Mouse (Mus musculus) heart, embryonic 11.5 days (tissue): ENCODE measurements around the gene Dapk2. TPM values are rescaled to one million over a fixed set of nuclear protein-coding genes. Genes with fewer than 3 reads are reported as not detected.

Source experiments
- ATAC-seq: fragments of 200-750 bp; cut with Nextera tagmentation; replicated peaks from 2 replicates; pipeline ENCODE4 v1.8.0; 2017; ENCODE audit warnings: moderate library complexity; ENCODE audit not compliant: insufficient number of reproducible peaks, low FRiP score, low TSS enrichment
- H3K27ac ChIP-seq: fragments of 300-500 bp; sonication (generic); 2 replicates; pipeline ENCODE4 v1.5.1; 2014; ENCODE audit warnings: mild to moderate bottlenecking, low read depth, low read length
- H3K27me3 ChIP-seq: fragments of 300-500 bp; sonication (generic); 2 replicates; pipeline ENCODE4 v1.6.1; 2014; ENCODE audit warnings: mild to moderate bottlenecking, low read length, mixed read lengths; ENCODE audit not compliant: control insufficient read depth, insufficient read depth
- H3K36me3 ChIP-seq: fragments of 300-500 bp; sonication (generic); 2 replicates; pipeline ENCODE4 v1.6.1; 2014; ENCODE audit warnings: mild to moderate bottlenecking, low read length, moderate library complexity, mixed read lengths; ENCODE audit not compliant: control insufficient read depth, insufficient read depth
- H3K4me1 ChIP-seq: fragments of 300-500 bp; sonication (generic); 2 replicates; pipeline ENCODE4 v1.6.1; 2014; ENCODE audit warnings: low read length; ENCODE audit not compliant: control insufficient read depth, insufficient read depth
- H3K4me2 ChIP-seq: fragments of 300-500 bp; sonication (generic); 2 replicates; pipeline ENCODE4 v1.6.1; 2014; ENCODE audit warnings: mild to moderate bottlenecking, moderate library complexity
- H3K4me3 ChIP-seq: fragments of 300-500 bp; sonication (generic); 2 replicates; pipeline ENCODE4 v1.5.1; 2014; ENCODE audit warnings: low read depth, low read length
- H3K9ac ChIP-seq: fragments of 300-500 bp; sonication (generic); 2 replicates; pipeline ENCODE4 v1.6.1; 2014; ENCODE audit warnings: mild to moderate bottlenecking, low read depth, low read length, moderate library complexity
- H3K9me3 ChIP-seq: fragments of 300-500 bp; sonication (generic); replicated peaks from 2 replicates; pipeline ENCODE4 v1.6.1; 2016; ENCODE audit warnings: low read length; ENCODE audit not compliant: control insufficient read depth
- WGBS: fragments of 180-500 bp; shearing (Covaris S2); extraction: QIAGEN DNeasy Blood & Tissue Kit; methylation state at CpG from one replicate; pipeline ENCODE4 v1.1.7; 2014; ENCODE audit not compliant: insufficient replicate concordance; 5-methylcytosine and 5-hydroxymethylcytosine counted together
- polyA plus RNA-seq: library from polyadenylated mRNA; unstranded; fragments of >200 nt; fragmentation: Nextera tagmentation; extraction: Ambion mirVana; gene quantifications from 2 replicates; pipeline ENCODE4 v1.2.1, GENCODE M21; 2014

Gene Dapk2
- polyA plus RNA-seq, 1 experiment from 2014 or later: 9.8 TPM

DNA sequence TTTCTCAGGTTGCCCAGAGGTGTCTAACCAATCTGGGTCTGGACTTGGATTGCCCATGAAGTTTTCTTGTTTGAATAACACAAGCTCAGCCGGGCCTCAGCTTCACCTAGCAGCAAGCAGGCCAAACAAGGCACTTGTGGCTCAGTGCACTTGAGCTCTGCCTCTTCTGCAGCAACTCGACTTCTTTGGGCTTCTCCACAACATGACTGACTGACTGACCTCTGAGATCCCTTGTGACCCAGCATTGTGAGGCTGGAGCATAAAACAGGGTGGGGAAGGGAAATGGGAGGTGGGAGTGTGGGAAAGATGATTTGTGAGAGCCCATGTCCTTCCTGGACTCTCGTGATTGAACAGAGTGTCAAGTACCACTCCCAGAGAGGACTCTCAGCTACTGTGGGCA, 81.7 kb downstream of the Dapk2 start:
- no peaks in the 10 kb centered on the region for H3K36me3 ChIP-seq
- H3K27me3 ChIP-seq: no peaks in the 10 kb centered on the region
- peaks cover 19% of the 10 kb centered on the region for H3K4me1 ChIP-seq
- H3K4me3 ChIP-seq: no peak overlapping the region
- H3K27ac ChIP-seq: no peak overlapping the region
- H3K4me2 ChIP-seq: no peak overlapping the region
- WGBS: 65% methylated on average over 3 of the region's 3 CpGs
- no peaks in the 10 kb centered on the region for H3K9me3 ChIP-seq
- ATAC-seq: no peak
- no peak overlapping the region for H3K9ac ChIP-seq

DNA sequence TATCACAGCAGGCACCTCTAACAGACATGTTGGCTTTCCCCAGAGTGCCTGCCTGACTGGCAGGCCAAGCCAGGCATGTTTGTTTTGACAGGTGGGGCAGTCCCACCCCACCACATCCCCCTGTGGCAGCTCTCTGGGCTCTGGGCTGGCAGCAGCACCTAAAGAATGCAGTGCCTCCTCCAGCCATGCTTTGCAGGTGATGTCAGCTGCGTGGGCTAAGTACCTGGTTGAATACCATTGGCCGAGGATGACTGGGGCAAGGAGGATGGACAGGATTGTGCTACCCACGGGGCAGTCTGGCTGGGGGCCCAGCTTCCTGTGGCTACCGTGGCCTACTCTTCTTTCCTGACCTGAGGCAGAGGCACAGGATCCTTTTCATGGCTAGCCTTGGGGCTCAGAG, 82.5 kb downstream of the Dapk2 start:
- H3K36me3 ChIP-seq: no peaks in the 10 kb centered on the region
- H3K4me3 ChIP-seq: no peak overlapping the region
- H3K27ac ChIP-seq: no peak overlapping the region
- H3K4me1 ChIP-seq: peaks cover 19% of the 10 kb centered on the region
- H3K27me3 ChIP-seq: no peaks in the 10 kb centered on the region
- no peak for ATAC-seq
- WGBS: 40% methylated on average over 4 of the region's 4 CpGs
- H3K4me2 ChIP-seq: no peak overlapping the region
- no peak overlapping the region for H3K9ac ChIP-seq
- H3K9me3 ChIP-seq: no peaks in the 10 kb centered on the region

DNA sequence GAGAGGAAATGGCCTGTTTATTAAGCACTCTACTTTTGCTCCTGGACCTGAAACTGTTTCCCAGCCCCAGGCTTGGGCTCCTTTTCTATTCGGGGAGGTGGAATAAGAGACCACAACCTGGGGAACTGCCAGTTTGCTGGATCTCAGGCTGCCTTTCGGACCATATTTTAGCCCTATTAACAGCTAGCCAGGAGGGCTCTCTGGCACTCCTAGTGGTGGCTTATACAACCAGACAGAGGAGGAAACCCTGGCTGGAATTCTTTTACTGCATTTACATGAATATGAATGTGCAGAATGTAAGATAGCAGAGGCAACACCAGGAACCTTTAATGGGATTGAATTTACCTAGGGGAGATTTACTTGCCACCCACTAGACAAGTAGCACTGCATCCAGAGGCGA, 83.0 kb downstream of the Dapk2 start:
- Histone ChIP-seq H3K36me3 (no peaks in the 10 kb centered on the region), H3K27ac (no peak overlapping the region), H3K4me2 (no peak overlapping the region), H3K4me1 (peaks cover 19% of the 10 kb centered on the region), H3K9ac (no peak overlapping the region), H3K9me3 (no peaks in the 10 kb centered on the region), H3K4me3 (no peak overlapping the region), H3K27me3 (no peaks in the 10 kb centered on the region)
- 54% methylated on average over 3 of the region's 3 CpGs for WGBS
- no peak for ATAC-seq

DNA sequence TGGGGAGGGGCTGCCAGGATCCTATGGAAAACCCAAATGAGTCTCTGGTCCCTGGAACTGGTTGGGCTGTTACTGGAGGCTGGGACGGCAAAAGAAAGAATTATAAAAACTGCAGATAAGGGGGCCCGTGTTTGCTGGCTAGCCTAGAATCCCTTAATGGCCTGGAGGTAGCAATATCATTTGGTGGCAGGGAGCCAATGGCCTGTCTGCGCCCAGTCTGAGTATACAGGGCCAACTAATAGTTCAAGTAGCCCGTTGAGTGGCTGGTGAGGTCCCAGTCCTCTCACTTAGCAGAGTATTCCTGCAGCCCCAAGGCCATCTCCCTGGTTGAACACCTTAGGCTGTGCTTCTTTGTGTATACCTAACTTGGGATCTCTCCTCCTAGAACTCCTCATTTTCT, 83.7 kb downstream of the Dapk2 start:
- no peak for ATAC-seq
- no peak overlapping the region for H3K27ac ChIP-seq

DNA sequence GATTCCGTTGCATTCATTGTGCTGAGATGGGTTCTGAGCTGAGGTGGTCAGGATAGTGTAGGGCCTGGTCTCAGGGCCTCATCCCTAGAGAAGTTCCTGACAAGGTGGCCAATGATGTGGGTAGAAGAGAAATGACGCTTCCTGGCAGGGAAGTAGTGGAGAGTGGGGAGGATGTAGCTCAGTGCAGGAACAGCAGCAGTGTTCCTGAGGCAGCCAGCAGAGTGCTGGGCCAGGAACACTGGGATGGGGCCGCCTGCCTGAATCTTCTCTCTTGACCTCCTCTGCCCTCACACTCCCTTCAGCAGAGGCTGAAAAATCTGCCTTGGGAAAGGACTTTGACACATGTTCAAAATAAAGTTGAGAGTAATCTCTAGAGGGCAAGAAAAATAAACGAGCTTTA, 85.2 kb downstream of the Dapk2 start:
- peaks cover 19% of the 10 kb centered on the region for H3K4me1 ChIP-seq
- H3K9me3 ChIP-seq: no peaks in the 10 kb centered on the region
- no peaks in the 10 kb centered on the region for H3K27me3 ChIP-seq
- H3K4me3 ChIP-seq: no peak overlapping the region
- no peak overlapping the region for H3K4me2 ChIP-seq
- no peak for ATAC-seq
- no peaks in the 10 kb centered on the region for H3K36me3 ChIP-seq
- H3K9ac ChIP-seq: no peak overlapping the region
- 58% methylated on average over 4 of the region's 4 CpGs for WGBS
- no peak overlapping the region for H3K27ac ChIP-seq

More for the DNA sequence above, 83.7 kb downstream of the Dapk2 start:
- Histone ChIP-seq H3K4me1 (peaks cover 19% of the 10 kb centered on the region), H3K9ac (no peak overlapping the region), H3K4me3 (no peak overlapping the region), H3K4me2 (no peak overlapping the region), H3K27me3 (no peaks in the 10 kb centered on the region), H3K36me3 (no peaks in the 10 kb centered on the region), H3K9me3 (no peaks in the 10 kb centered on the region)
- WGBS: 47% methylated on average over 4 of the region's 4 CpGs

DNA sequence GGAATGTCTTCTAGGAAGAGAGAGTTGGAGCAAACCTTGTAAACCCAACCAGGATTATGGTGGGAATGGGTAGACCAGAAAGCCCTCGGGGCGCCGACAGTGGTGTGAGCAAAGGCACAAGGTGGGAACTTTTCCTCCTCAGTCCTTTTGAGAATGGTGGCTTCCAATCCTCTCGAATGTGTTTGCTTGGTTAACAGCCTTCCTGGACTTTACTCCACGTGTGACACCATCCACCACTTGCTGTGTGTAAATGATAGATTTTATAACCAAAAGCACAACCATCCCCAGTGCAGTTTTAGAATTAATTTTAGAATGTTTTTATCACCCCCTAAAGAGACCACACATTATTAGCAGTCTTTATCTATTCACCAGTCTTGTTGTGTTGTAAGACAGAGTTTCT, 86.1 kb downstream of the Dapk2 start:
- ATAC-seq: no peak
- Histone ChIP-seq H3K4me1 (peaks cover 19% of the 10 kb centered on the region), H3K9me3 (no peaks in the 10 kb centered on the region), H3K27ac (no peak overlapping the region), H3K9ac (no peak overlapping the region), H3K36me3 (no peaks in the 10 kb centered on the region), H3K4me2 (no peak overlapping the region), H3K4me3 (no peak overlapping the region), H3K27me3 (no peaks in the 10 kb centered on the region)
- 85% methylated on average over 5 of the region's 5 CpGs for WGBS

DNA sequence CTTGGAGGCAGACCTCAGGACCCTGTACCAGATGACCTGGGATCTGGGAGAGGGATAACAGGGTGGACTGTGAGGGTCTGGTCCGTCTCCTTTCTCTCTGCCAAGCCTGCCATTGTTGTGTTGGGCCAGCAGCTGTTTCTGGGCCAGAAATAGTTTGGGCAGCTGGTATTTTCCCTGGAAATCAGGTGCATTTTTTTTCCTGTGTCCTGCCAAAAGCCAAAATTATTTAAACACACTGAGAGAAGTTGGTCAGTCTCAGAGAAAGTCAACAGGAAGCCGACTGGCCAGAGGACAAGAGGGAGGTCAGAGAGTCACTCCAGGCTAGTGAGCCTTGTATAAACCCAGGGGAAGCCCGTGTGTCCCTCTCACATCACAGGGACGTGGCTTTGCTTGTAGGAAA, 87.7 kb downstream of the Dapk2 start:
- Histone ChIP-seq H3K27me3 (no peaks in the 10 kb centered on the region), H3K9me3 (no peaks in the 10 kb centered on the region), H3K36me3 (no peaks in the 10 kb centered on the region), H3K4me1 (peaks cover 13% of the 10 kb centered on the region), H3K4me2 (no peak overlapping the region), H3K27ac (no peak overlapping the region), H3K4me3 (no peak overlapping the region), H3K9ac (no peak overlapping the region)
- ATAC-seq: no peak
- WGBS: 44% methylated on average over 4 of the region's 4 CpGs

DNA sequence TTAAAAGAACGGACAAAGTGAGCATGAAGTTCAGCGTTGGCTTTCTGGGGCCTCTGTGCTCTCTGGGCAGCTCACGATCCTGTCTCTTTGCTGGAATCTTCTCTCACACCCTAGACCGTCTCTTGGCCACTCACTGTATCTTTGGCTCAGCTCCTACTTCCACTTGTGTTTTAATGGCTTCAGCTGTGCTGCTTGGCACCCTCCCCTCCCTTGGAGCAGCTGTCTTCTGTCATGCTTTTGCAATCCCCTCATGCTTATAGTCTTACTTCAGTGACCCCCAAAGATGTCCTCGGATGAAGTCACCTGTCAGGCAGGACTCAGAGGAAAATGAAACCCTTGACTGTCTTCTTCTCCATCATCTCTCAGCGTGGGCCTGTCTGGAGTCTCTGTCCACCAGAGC, 91.3 kb downstream of the Dapk2 start:
- H3K4me2 ChIP-seq: no peak overlapping the region
- WGBS: 84% methylated on average over 6 of the region's 6 CpGs

DNA sequence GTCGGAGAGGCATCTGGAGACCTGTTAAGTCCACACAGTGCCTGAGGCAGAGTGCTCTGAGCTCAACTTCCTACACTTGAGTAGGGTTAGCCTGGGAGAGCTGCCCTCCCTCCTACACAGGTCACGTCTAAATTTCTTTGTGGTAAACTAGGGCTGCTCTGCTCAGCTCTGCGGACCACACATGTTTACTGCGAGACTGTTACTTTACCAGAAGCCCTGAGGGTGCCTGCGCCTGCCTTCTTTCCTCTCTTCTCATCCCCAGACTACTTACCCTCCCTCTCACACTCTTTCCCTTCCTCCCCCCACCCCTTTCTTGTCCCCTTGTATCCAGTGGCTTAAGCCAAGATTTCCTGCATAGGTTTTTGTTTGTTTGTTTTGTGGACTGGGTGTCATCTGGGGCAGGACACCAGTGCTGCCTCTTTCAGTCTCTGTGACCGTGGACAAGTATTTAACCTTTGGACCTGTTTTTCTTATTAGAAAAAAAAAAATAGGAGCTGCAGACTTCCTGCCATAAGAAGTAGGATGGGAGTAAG, 93.2 kb downstream of the Dapk2 start:
- no peaks in the 10 kb centered on the region for H3K9me3 ChIP-seq
- H3K27me3 ChIP-seq: no peaks in the 10 kb centered on the region
- no peaks in the 10 kb centered on the region for H3K4me1 ChIP-seq
- H3K4me3 ChIP-seq: no peak overlapping the region
- no peak for ATAC-seq
- no peaks in the 10 kb centered on the region for H3K36me3 ChIP-seq
- 39% methylated on average over 6 of the region's 6 CpGs for WGBS
- H3K27ac ChIP-seq: no peak overlapping the region
- H3K4me2 ChIP-seq: no peak overlapping the region
- H3K9ac ChIP-seq: no peak overlapping the region

More for the DNA sequence above, 91.3 kb downstream of the Dapk2 start:
- Histone ChIP-seq H3K27ac (no peak overlapping the region), H3K36me3 (no peaks in the 10 kb centered on the region), H3K4me3 (no peak overlapping the region), H3K9ac (no peak overlapping the region), H3K4me1 (no peaks in the 10 kb centered on the region), H3K9me3 (no peaks in the 10 kb centered on the region), H3K27me3 (no peaks in the 10 kb centered on the region)
- no peak for ATAC-seq
